Mouse (Mus musculus) liver, postnatal 0 days (tissue): ENCODE data around the gene Tmed1. TPM values are rescaled to one million over a fixed set of nuclear protein-coding genes. Genes with fewer than 3 reads are reported as not detected.
A peak's percentile ranks its signal among the peaks of the same experiment; 100 is the strongest.
"Not testable (repeated sequence)": the region's sequence is repeated elsewhere in the genome, so short reads cannot be mapped to it uniquely, and the experiment has no call there.

Experiments used
- ATAC-seq: fragments of 200-750 bp; cut with Nextera tagmentation; 2 replicates; pipeline ENCODE4 v1.8.0; 2017; ENCODE audit warnings: mild to moderate bottlenecking, moderate library complexity
- DNase-seq: peaks from one replicate; pipeline ENCODE4 v3.0.0-alpha.2; 2016
- H3K27ac ChIP-seq: fragments of 300-500 bp; sonication (generic); 2 replicates; pipeline ENCODE4 v1.5.1; 2014; ENCODE audit warnings: antibody characterized with exemption, moderate library complexity, mild to moderate bottlenecking, low read depth
- H3K27me3 ChIP-seq: fragments of 300-500 bp; sonication (generic); 2 replicates; pipeline ENCODE4 v1.6.1; 2014; ENCODE audit warnings: low read length, control low read depth, mixed read lengths; ENCODE audit not compliant: insufficient read depth
- H3K36me3 ChIP-seq: fragments of 300-500 bp; sonication (generic); replicated peaks from 2 replicates; pipeline ENCODE4 v1.6.1; 2014; ENCODE audit warnings: mild to moderate bottlenecking, control low read depth, low read length, moderate library complexity, mixed read lengths; ENCODE audit not compliant: insufficient read depth
- H3K4me1 ChIP-seq: fragments of 300-500 bp; sonication (generic); 2 replicates; pipeline ENCODE4 v1.6.1; 2014; ENCODE audit warnings: antibody characterized with exemption, mild to moderate bottlenecking, control low read depth; ENCODE audit not compliant: insufficient read depth
- H3K4me2 ChIP-seq: fragments of 300-500 bp; sonication (generic); 2 replicates; pipeline ENCODE4 v1.6.1; 2014; ENCODE audit warnings: low read depth, mild to moderate bottlenecking, low read length, moderate library complexity, mixed read lengths
- H3K4me3 ChIP-seq: fragments of 300-500 bp; sonication (generic); 2 replicates; pipeline ENCODE4 v1.5.1; 2014; ENCODE audit warnings: low read depth, low read length
- H3K9ac ChIP-seq: fragments of 300-500 bp; sonication (generic); replicated peaks from 2 replicates; pipeline ENCODE4 v1.6.1; 2014; ENCODE audit warnings: mild to moderate bottlenecking, moderate library complexity
- H3K9me3 ChIP-seq: fragments of 300-500 bp; sonication (generic); 2 replicates; pipeline ENCODE4 v1.6.1; 2016; ENCODE audit warnings: mild to moderate bottlenecking, control low read depth, low read length, mixed read lengths
- CTCF ChIP-seq: sonication (generic); IDR thresholded peaks from 2 replicates; pipeline ENCODE4 v1.5.1; 2016; ENCODE audit warnings: antibody characterized with exemption, low read depth
- EP300 ChIP-seq: IDR thresholded peaks from 2 replicates; pipeline ENCODE4 v1.6.1; 2016; ENCODE audit warnings: antibody characterized with exemption, low read depth, mild to moderate bottlenecking
- WGBS: fragments of 180-500 bp; shearing (Covaris S2); extraction: QIAGEN DNeasy Blood & Tissue Kit; methylation state at CpG from one replicate; pipeline ENCODE4 v1.1.7; 2014; ENCODE audit not compliant: insufficient replicate concordance; 5-methylcytosine and 5-hydroxymethylcytosine counted together
- polyA plus RNA-seq: library from polyadenylated mRNA; unstranded; fragments of >200 nt; fragmentation: Nextera tagmentation; extraction: Ambion mirVana; gene quantifications from 2 replicates; pipeline ENCODE4 v1.2.1, GENCODE M21; 2015

Tmed1 gene
- polyA plus RNA-seq, 1 experiment from 2014 or later, result 38.0 TPM

DNA sequence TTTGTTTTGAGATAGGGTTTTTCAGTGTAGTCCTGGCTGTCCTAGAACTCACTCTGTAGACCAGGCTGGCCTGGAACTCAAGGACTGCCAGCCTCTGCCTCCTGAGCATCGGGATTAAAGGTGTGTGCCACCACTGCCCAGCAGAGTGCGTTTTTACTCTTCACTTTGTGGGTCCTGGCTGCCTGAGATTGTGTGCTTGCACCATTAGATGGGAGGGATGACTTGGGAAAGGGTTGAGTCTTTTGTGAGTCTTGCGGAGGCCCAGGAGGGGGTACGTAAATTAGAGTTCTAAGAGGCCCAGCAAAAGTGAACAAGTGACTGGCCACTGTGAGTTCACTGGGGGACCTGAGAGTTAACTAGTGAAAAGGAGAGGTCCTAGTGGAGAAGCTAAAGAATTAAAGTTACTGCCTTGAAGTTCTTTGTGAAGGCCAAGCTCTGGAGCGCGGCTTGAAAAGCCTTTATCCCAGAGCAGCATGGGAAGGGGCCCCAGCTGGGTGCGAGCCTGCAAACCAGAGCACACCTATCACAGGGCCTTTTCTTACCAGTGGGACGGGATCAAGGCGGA lies 35.4 kb upstream of the Tmed1 start:
- Histone ChIP-seq H3K36me3 (peaks cover 7% of the 10 kb centered on the region), H3K9me3 (no peaks in the 10 kb centered on the region), H3K27ac (peak overlapping the region; percentile 80), H3K4me1 (peaks cover 27% of the 10 kb centered on the region), H3K27me3 (no peaks in the 10 kb centered on the region), H3K9ac (peak overlapping the region; percentile 57), H3K4me3 (peak overlapping the region; percentile 65), H3K4me2 (peak overlapping the region; percentile 88)
- ATAC-seq, result peak; percentile 55
- TF ChIP-seq CTCF, result no peak
- no peak for TF ChIP-seq EP300
- WGBS, result 21% methylated on average over 9 of the region's 9 CpGs
- DNase-seq, result no peak

DNA sequence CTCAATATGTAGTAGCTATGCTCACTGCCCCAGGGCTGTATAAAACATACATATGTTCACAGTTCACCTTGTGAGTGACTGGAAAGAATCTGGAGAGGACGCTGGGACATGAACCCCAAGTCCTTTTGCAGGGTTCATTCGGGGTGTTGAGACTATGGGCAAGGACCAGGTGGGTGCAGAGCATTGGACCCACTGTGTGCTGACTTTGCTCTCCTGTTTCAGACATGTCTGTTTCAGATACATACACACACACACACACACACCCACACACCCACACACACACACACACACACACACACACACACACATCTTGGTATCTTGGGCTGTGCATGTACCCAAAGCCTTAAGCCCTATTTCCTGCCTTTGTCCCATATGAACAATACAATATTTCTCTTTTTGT lies 31.9 kb upstream of the Tmed1 start:
- H3K27me3 ChIP-seq, H3K9me3 ChIP-seq, DNase-seq, H3K36me3 ChIP-seq, H3K9ac ChIP-seq, H3K4me3 ChIP-seq, H3K4me2 ChIP-seq, H3K27ac ChIP-seq, ATAC-seq: not testable (repeated sequence)
- H3K4me1 ChIP-seq, result peaks cover 15% of the 10 kb centered on the region
- WGBS, result 87% methylated on average over 2 of the region's 2 CpGs

DNA sequence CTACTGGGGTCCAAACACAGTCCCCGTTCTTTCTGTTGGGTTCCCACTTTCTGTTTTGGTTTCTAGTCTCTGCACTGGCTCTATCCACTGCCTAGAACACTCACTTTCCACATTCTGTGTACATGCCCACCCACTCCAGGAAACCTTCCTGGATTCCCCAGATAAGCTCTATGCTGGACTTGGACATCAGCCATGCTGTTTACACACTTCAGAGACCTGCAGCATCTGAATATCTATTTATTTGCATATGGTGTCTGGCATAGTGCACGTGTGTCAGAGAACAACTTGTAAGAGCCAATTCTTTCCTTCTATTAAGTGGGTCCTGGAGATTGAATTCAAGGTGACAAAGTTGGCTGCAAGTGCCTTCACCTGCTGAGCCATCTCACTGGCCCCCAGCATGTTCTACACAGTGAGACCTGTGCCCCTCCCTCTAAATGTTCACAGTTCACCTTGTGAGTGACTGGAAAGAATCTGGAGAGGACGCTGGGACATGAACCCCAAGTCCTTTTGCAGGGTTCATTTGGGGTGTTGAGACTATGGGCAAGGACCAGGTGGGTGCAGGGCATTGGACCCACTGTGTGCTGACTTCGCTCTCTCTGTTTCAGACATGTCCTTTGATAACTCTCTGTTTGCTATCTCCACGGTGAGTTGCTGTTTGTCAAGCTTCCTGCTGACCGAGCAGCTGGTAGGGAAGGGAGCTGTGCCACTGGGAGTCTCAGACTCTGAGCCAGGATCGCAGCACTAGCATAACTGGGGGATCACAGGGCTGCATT lies 30.1 kb upstream of the Tmed1 start:
- 47% methylated on average over 7 of the region's 7 CpGs for WGBS
- DNase-seq (peak; percentile 16), ATAC-seq (peak; percentile 51; the same call in 1 of the 2 replicates)
- H3K4me2 ChIP-seq, result peak overlapping the region; percentile 27; the same call in 1 of the 2 replicates
- H3K36me3 ChIP-seq, result no peaks in the 10 kb centered on the region; the same call in 1 of the 2 replicates
- peaks cover 8% of the 10 kb centered on the region for H3K4me1 ChIP-seq
- H3K27ac ChIP-seq, result no peak overlapping the region
- no peak for TF ChIP-seq EP300
- no peak for TF ChIP-seq CTCF
- H3K27me3 ChIP-seq, result no peaks in the 10 kb centered on the region
- H3K9ac ChIP-seq, result no peak overlapping the region
- no peak overlapping the region for H3K4me3 ChIP-seq
- H3K9me3 ChIP-seq, result no peaks in the 10 kb centered on the region

DNA sequence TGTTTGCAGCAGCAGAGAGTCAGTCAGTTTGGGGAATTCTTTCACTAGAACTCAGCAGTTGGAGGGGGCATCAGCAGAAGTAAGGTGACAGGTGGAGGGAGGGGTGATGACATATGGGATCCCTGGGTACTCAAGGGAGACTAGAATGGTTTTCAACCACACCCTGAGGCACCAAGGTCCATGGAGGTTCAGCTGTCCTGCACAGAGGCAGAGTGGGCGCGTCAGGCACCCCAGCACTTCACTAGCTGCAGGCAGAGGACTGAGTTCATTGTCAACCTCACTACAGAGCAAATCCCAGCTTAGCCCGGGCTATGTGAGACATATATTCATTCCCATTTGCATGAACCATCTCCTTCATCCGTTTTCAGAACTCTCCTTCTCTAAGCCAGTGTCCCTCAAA lies 27.0 kb upstream of the Tmed1 start:
- Histone ChIP-seq H3K4me3 (no peak overlapping the region), H3K9ac (0 out of 2 replicates have a peak overlapping the region, but pooled peaks have one; percentile 11), H3K36me3 (no peaks in the 10 kb centered on the region; the same call in 1 of the 2 replicates), H3K27ac (no peak overlapping the region), H3K27me3 (no peaks in the 10 kb centered on the region), H3K9me3 (no peaks in the 10 kb centered on the region), H3K4me2 (no peak overlapping the region), H3K4me1 (peaks cover 6% of the 10 kb centered on the region)
- WGBS, result 64% methylated on average over 4 of the region's 4 CpGs
- TF ChIP-seq CTCF (no peak), EP300 (no peak)
- DNase-seq (no peak), ATAC-seq (no peak)

DNA sequence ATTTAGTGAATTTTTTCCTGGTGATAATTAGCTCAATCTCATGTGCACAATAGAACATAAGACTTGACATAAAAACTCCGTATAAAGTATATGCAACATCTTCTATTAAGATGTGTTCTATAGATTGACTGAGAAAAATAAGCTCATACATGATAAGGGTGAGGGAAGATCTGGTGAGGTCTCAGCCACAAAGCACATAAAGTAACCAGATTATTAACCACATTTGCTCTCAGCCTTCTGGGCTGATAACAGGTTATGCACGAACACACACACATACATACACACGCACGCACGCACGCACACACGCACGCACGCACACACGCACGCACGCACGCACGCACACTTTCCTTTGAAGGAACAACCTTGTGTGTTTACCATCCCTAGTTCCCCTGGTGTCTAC lies 26.4 kb upstream of the Tmed1 start:
- H3K9ac ChIP-seq, result no peak overlapping the region
- H3K36me3 ChIP-seq, result no peaks in the 10 kb centered on the region; the same call in 1 of the 2 replicates
- no peaks in the 10 kb centered on the region for H3K27me3 ChIP-seq
- no peak overlapping the region for H3K4me2 ChIP-seq
- ATAC-seq (peak; percentile 22; the same call in 1 of the 2 replicates), DNase-seq (no peak)
- H3K4me1 ChIP-seq, result peaks cover 6% of the 10 kb centered on the region
- WGBS, result 78% methylated on average over 14 of the region's 14 CpGs
- H3K9me3 ChIP-seq, result no peaks in the 10 kb centered on the region
- TF ChIP-seq CTCF (no peak), EP300 (no peak)
- no peak overlapping the region for H3K4me3 ChIP-seq
- H3K27ac ChIP-seq, result no peak overlapping the region

DNA sequence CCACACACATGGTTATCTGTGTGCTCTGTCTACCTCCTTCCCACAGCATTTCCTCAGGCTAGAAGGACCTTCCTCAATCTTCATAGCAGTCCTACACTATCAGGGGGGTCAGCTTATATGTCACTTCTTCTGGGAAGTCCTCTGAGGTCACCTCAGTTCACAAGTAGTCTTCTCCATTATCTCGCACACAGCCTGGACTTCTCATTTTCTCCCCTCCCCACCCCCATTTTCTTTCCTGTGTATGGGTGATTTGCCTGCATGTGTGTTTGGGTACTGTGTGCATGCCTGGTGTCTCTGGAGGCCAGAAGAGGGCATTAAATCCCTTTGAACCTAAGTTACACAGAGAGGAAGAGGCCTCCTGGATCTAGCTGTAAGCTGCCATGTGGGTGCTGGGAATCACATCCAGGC lies 17.9 kb upstream of the Tmed1 start:
- H3K9ac ChIP-seq, result no peak overlapping the region
- H3K4me2 ChIP-seq, result peak overlapping the region; percentile 50
- H3K4me3 ChIP-seq, result no peak overlapping the region
- WGBS, result 32% methylated on average over 1 of the region's 1 CpGs
- DNase-seq (no peak), ATAC-seq (peak; percentile 49)
- no peak overlapping the region for H3K27ac ChIP-seq
- no peaks in the 10 kb centered on the region for H3K9me3 ChIP-seq
- no peaks in the 10 kb centered on the region for H3K27me3 ChIP-seq
- TF ChIP-seq CTCF (peak; percentile 14; the same call in 1 of the 2 replicates), EP300 (no peak)
- H3K4me1 ChIP-seq, result peaks cover 11% of the 10 kb centered on the region; the same call in 1 of the 2 replicates
- H3K36me3 ChIP-seq, result peaks cover 2% of the 10 kb centered on the region; the same call in 1 of the 2 replicates
